In the genomic region with DNA sequence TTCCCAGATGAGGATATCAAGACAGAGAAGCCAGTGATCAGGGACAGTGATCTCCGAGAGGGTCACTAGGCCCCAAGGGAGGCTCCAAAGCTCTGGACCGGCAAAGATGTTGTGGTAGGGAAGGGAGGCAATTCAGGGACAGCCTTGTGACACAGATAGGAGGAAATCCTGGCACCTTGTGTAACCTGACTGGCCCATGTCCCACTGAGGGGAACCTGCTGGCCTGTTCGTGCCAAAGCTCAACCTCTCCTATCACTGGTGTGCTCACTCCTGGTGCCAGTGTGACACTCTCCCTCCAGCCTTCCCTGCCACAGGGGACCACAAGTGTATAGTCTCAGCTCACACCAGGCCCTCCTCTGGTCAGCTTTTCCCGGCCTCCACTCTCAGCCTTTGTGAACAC, we compare ENCODE assay signal across 13 mouse cellular contexts. TPM values are rescaled to one million over a fixed set of nuclear protein-coding genes. Genes with fewer than 3 reads are reported as not detected.
"Had no signal": no experiment of that assay in that cellular context is flagged by ENCODE, and none has a peak within 500 bp of the region (broad histone marks: within the 10 kb centered on the region; RNA-seq: fewer than 3 reads in every experiment).

No protein-coding gene starts in this region.

- H3K4me1 ChIP-seq: limb, embryonic 13.5 days; midbrain, embryonic 12.5 days; neural tube, embryonic 13.5 days had no signal

- H3K9ac ChIP-seq: limb, embryonic 13.5 days; liver, embryonic 13.5 days; neural tube, embryonic 13.5 days had no signal

- H3K4me3 ChIP-seq: limb, embryonic 13.5 days; liver, embryonic 13.5 days; midbrain, embryonic 12.5 days; neural tube, embryonic 13.5 days had no signal

- H3K9me3 ChIP-seq: limb, embryonic 13.5 days; liver, embryonic 13.5 days; midbrain, embryonic 12.5 days; neural tube, embryonic 13.5 days had no signal

- H3K27ac ChIP-seq: limb, embryonic 13.5 days; liver, embryonic 13.5 days; midbrain, embryonic 12.5 days; neural tube, embryonic 13.5 days had no signal

- H3K36me3 ChIP-seq: limb, embryonic 13.5 days; liver, embryonic 13.5 days; midbrain, embryonic 12.5 days; neural tube, embryonic 13.5 days had no signal

- H3K4me2 ChIP-seq: limb, embryonic 13.5 days; liver, embryonic 13.5 days; midbrain, embryonic 12.5 days; neural tube, embryonic 13.5 days had no signal

- DNase-seq: left cerebral cortex, postnatal 4 days; liver, embryonic 13.5 days; lung, adult 18-20 months; retina, postnatal 1 day; right cerebral cortex, postnatal 4 days; spleen, adult 18-20 months; thymus, adult 18-20 months; thymus, postnatal 14 days had no signal

- H3K27me3 ChIP-seq: liver, embryonic 13.5 days had no signal

- ATAC-seq: midbrain, embryonic 16.5 days had no signal

RNA-seq across cellular contexts. Expression of gene Ppara, which starts 17.8 kb away (rescaled TPM):
- total RNA-seq: megakaryocyte-erythroid progenitor cell, adult 5-6 weeks had no signal
